Mouse (Mus musculus) T-helper 2 cell (primary cell): ENCODE measurements around the gene Ralbp1.

ENCODE experiments used
- in situ Hi-C: fragments of 300-600 bp; cut with MboI, MseI; formaldehyde crosslinking; loops from one replicate; pipeline ENCODE4 v1.15.1; 2025; ENCODE audit warnings: high pct_unique_total_duplicates

The Ralbp1 gene

GRCm38 (mm10) chr17:65851749-65852148, 33.8 kb downstream of the Ralbp1 start:
- in situ Hi-C loops, result no loop called here

GRCm38 (mm10) chr17:65850487-65850886, 35.1 kb downstream of the Ralbp1 start:
- in situ Hi-C loops, result no loop called here

GRCm38 (mm10) chr17:65847694-65848449, 37.7 kb downstream of the Ralbp1 start:
- in situ Hi-C loops, result no loop called here

GRCm38 (mm10) chr17:65845423-65845822, 40.2 kb downstream of the Ralbp1 start:
- in situ Hi-C loops, result no loop called here

GRCm38 (mm10) chr17:65842669-65843381, 42.8 kb downstream of the Ralbp1 start:
- in situ Hi-C loops, result no loop called here

- in situ Hi-C loops, result no loop called here
Measured at GRCm38 (mm10) chr17:65839541-65840256, 45.9 kb downstream of the Ralbp1 start.

DNA sequence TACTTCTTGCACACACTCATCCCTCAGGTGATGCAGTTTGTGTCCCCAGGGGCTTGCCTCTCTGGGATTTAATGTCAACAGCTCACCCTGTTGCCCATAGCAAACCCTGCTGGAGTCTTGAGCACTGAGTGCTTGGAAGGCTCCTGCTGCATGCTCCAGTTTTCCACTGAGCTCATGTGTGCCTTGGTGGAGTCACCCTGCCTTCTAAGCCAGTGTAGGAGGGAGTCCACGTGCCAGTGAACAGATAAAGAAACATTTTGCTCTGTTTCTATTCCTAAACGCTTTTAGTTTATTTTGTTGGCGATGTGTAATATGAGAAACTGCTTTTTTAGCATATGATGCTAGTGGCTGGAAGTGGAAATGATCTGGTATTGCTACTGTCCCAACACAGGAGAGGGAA, 48.9 kb downstream of the Ralbp1 start:
- in situ Hi-C loops, result no loop called here

DNA sequence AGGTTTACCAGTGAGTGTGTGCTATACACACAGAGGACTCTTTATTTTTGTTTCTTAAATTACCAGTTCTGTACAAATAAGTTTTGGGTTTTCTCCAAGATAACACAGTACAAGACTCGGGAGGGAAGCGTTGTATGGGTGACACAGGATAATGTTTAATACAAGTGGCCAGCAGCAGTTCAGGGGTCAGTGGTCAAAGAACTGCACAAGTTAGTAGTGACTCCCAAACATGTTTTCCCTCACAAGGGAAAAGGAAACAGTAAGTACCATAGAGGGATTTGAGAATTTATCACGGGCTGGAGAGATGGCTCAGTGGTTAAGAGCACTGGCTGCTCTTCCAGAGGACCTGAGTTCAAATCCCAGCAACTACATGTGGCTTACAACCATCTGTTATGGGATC, 51.7 kb downstream of the Ralbp1 start:
- in situ Hi-C loops, result no loop called here

GRCm38 (mm10) chr17:65830216-65830863, 55.3 kb downstream of the Ralbp1 start:
- in situ Hi-C loops, result no loop called here

- in situ Hi-C loops, result no loop called here
Measured at GRCm38 (mm10) chr17:65828951-65829350, 56.6 kb downstream of the Ralbp1 start.

GRCm38 (mm10) chr17:65827904-65828303, 57.7 kb downstream of the Ralbp1 start:
- in situ Hi-C loops, result no loop called here

DNA sequence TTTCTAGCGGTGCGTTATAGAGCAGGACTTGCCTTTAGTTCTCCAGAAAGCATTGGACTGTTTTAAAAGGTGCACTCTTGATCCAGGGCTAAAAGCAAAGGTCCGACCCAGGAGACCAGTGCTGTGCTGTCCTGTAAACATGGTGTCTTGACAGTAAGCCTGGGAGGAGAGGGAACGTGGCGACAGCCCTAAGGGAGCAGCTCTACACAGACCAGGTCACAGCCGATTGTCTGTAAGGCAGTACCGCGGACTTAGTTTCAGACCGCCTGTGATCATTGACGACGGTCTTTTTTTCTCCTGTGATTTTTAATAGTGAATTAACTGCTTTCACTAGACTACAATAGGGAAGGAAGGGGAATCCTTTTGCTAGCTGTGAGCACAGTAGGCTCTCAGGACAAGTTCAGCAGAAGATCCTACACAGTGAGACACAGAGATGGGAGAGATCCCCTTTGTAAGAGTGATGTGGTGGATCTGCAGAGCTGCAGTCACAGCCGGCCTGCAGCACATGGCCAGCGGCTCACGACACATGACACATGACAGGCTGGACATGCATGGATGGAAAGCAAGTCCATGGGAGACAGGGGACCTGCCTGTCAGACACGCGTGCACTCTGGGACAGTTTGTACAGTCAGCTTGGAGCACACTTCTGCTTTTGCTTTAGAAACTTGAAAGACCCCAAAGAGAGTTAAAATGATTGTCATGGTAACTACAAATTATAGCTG, 58.3 kb downstream of the Ralbp1 start:
- in situ Hi-C loops, result no loop called here

GRCm38 (mm10) chr17:65826257-65826656, 59.3 kb downstream of the Ralbp1 start:
- in situ Hi-C loops, result no loop called here

DNA sequence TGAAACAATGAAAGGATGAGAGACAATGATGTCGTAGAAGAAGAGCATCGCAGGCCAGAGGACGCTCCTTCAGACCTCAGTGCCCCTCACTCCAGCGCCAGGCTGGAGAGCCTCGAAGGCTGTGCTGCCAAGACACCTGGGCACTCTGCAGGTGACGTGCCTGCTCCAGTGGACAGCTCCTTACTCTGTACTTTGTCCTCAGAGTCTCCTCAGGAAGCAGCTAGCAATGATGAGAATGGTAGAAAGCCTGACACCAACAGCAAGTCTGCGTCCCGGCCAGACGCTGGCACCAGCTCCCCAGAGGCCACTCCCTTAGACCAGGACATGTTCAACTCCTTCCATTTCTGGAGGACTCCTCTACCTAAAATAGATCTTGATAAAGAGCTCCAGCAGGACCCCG, 61.4 kb downstream of the Ralbp1 start:
- in situ Hi-C loops, result no loop called here

- in situ Hi-C loops, result no loop called here
Measured at GRCm38 (mm10) chr17:65822423-65822822, 63.2 kb downstream of the Ralbp1 start.

- in situ Hi-C loops, result no loop called here
Measured at GRCm38 (mm10) chr17:65820197-65820596, 65.4 kb downstream of the Ralbp1 start.

GRCm38 (mm10) chr17:65813763-65814162, 71.8 kb downstream of the Ralbp1 start:
- in situ Hi-C loops, result no loop called here

- in situ Hi-C loops, result no loop called here
Measured at GRCm38 (mm10) chr17:65811032-65811431, 74.6 kb downstream of the Ralbp1 start.

- in situ Hi-C loops, result no loop called here
Measured at GRCm38 (mm10) chr17:65806416-65806815, 79.2 kb downstream of the Ralbp1 start.

GRCm38 (mm10) chr17:65805966-65806365, 79.6 kb downstream of the Ralbp1 start:
- in situ Hi-C loops, result no loop called here

GRCm38 (mm10) chr17:65802026-65802425, 83.6 kb downstream of the Ralbp1 start:
- in situ Hi-C loops, result no loop called here
